Mouse (Mus musculus) spleen, adult 2 months (tissue): Measurements from ENCODE around the gene Cog4.

Experiments used
- CTCF ChIP-seq: fragments of 200-500 bp; IDR thresholded peaks from 2 replicates; pipeline ENCODE4 v1.5.1; 2011; ENCODE audit warnings: mild to moderate bottlenecking, inconsistent platforms; ENCODE audit not compliant: insufficient read depth, insufficient read length, insufficient replicate concordance; ENCODE audit errors: extremely low read depth
- POLR2A ChIP-seq: fragments of 200-500 bp; IDR thresholded peaks from 2 replicates; pipeline ENCODE4 v1.6.1; 2011; ENCODE audit warnings: low read depth, low read length, inconsistent platforms

GRCm38 (mm10) chr8:110877862-110878261 lies 31.5 kb downstream of the Cog4 start:
- no peak for TF ChIP-seq POLR2A
- TF ChIP-seq CTCF = no peak
